Mouse (Mus musculus): ENCODE results near the gene Bcl6. TPM values are rescaled to one million over a fixed set of nuclear protein-coding genes. Genes with fewer than 3 reads are reported as not detected.
A peak's percentile ranks its signal among the peaks of the same experiment; 100 is the strongest.

Bcl6 gene
- polyA plus RNA-seq, 1 experiment: 28.2 TPM

- TF ChIP-seq CTCF (IDR thresholded peaks at IDR 0.05; ENCODE audit: insufficient read depth, low read length) (no peak), POLR2A (IDR thresholded peaks at IDR 0.05; ENCODE audit: borderline replicate concordance, extremely low read depth, low read depth, low read length) (no peak)
- peaks cover 11% of the 10 kb centered on the region for H3K4me1 ChIP-seq (ENCODE audit: control insufficient read depth, insufficient read depth, low read length)
- DNase-seq: peak; percentile 65
- WGBS: 1% methylated on average over 17 of the region's 17 CpGs
- peak overlapping the region; percentile 92 for H3K4me3 ChIP-seq (replicated peaks; ENCODE audit: extremely low read depth, low read depth, low read length)
Measured at GRCm38 (mm10) chr16:23986871-23987270, 1.8 kb downstream of the Bcl6 start.

- H3K4me1 ChIP-seq (ENCODE audit: control insufficient read depth, insufficient read depth, low read length): peaks cover 11% of the 10 kb centered on the region
- TF ChIP-seq POLR2A (IDR thresholded peaks at IDR 0.05; ENCODE audit: borderline replicate concordance, extremely low read depth, low read depth, low read length) (no peak), CTCF (IDR thresholded peaks at IDR 0.05; ENCODE audit: insufficient read depth, low read length) (no peak)
- H3K4me3 ChIP-seq (replicated peaks; ENCODE audit: extremely low read depth, low read depth, low read length): peak overlapping the region; percentile 92
- 7% methylated on average over 3 of the region's 3 CpGs for WGBS
- no peak for DNase-seq
Measured at GRCm38 (mm10) chr16:23986176-23986575, 2.5 kb downstream of the Bcl6 start.

DNA sequence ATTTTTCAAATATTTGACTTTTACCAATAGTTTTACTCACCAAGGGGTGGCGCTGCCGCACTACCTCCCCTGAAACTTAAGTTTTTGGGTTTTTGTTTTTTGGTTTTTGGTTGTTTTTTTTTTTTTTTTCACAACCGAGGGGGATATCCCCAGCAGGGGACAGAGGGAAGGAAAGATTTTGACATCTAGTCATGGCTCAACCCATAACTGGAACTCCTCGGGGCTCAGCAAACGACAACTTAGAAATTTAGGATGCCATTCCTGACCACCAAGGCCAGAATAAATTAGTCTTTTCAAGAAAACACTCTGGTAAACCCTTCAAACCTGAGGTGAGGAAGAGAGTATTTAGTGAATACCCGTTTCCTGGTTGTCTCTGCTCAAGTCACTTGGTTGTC lies 3.2 kb downstream of the Bcl6 start:
- H3K4me1 ChIP-seq (ENCODE audit: control insufficient read depth, insufficient read depth, low read length): peaks cover 14% of the 10 kb centered on the region
- DNase-seq: peak; percentile 52
- 8% methylated on average over 6 of the region's 6 CpGs for WGBS
- no peak overlapping the region for H3K4me3 ChIP-seq (replicated peaks; ENCODE audit: extremely low read depth, low read depth, low read length)
- TF ChIP-seq POLR2A (IDR thresholded peaks at IDR 0.05; ENCODE audit: borderline replicate concordance, extremely low read depth, low read depth, low read length) (no peak), CTCF (IDR thresholded peaks at IDR 0.05; ENCODE audit: insufficient read depth, low read length) (peak; percentile 39; the same call in 1 of the 2 replicates)

DNA sequence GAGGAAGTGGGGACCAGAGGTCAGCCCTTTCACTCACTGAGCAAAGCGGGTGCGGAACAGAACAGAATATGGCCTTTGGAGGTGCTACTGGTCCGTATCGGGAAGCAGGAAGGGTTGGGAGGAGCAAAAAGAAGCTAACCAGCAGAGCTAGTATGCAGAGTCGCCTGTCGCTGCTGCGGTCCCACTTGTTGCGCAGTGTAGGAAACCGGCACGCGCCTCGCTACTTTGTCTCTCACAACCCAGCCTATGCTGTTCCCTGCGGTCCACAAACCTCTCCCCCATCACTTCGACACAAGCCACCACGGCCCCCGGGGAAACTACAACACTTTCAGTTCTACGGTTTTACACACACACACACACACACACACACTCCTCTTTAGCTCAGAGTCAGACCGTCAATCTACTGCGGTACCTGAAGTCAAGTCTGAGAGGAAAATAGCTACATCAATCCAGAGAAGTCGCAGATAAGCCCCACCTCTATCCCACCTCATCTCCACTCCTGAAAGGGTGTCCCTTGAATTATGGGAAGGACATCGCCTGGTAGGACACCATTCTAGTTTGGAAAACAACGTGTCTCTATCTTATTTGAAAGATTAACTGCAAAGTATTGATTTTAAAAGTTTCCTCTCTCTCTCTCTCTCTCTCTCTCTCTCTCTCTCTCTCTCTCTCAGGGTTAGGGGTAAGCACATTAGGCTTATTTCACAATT lies 3.7 kb downstream of the Bcl6 start:
- H3K4me3 ChIP-seq (replicated peaks; ENCODE audit: extremely low read depth, low read depth, low read length): peak overlapping the region; percentile 47
- under 1% methylated on average over 22 of the region's 22 CpGs for WGBS
- H3K4me1 ChIP-seq (ENCODE audit: control insufficient read depth, insufficient read depth, low read length): peaks cover 17% of the 10 kb centered on the region
- peak; percentile 67; the same call in 1 of the 2 replicates for TF ChIP-seq POLR2A (IDR thresholded peaks at IDR 0.05; ENCODE audit: borderline replicate concordance, extremely low read depth, low read depth, low read length)
- TF ChIP-seq CTCF (IDR thresholded peaks at IDR 0.05; ENCODE audit: insufficient read depth, low read length): no peak
- peak; percentile 71 for DNase-seq

GRCm38 (mm10) chr16:23984183-23984582 lies 4.5 kb downstream of the Bcl6 start:
- peak overlapping the region; percentile 1 for H3K4me3 ChIP-seq (replicated peaks; ENCODE audit: extremely low read depth, low read depth, low read length)
- H3K4me1 ChIP-seq (ENCODE audit: control insufficient read depth, insufficient read depth, low read length): peaks cover 22% of the 10 kb centered on the region
- WGBS: under 1% methylated on average over 22 of the region's 22 CpGs
- DNase-seq: peak; percentile 87
- TF ChIP-seq CTCF (IDR thresholded peaks at IDR 0.05; ENCODE audit: insufficient read depth, low read length): peak; percentile 98
- TF ChIP-seq POLR2A (IDR thresholded peaks at IDR 0.05; ENCODE audit: borderline replicate concordance, extremely low read depth, low read depth, low read length): peak; percentile 26; the same call in 1 of the 2 replicates

- DNase-seq: peak; percentile 76
- WGBS: 3% methylated on average over 33 of the region's 33 CpGs
Measured at GRCm38 (mm10) chr16:23982891-23983588, 5.6 kb downstream of the Bcl6 start.

DNA sequence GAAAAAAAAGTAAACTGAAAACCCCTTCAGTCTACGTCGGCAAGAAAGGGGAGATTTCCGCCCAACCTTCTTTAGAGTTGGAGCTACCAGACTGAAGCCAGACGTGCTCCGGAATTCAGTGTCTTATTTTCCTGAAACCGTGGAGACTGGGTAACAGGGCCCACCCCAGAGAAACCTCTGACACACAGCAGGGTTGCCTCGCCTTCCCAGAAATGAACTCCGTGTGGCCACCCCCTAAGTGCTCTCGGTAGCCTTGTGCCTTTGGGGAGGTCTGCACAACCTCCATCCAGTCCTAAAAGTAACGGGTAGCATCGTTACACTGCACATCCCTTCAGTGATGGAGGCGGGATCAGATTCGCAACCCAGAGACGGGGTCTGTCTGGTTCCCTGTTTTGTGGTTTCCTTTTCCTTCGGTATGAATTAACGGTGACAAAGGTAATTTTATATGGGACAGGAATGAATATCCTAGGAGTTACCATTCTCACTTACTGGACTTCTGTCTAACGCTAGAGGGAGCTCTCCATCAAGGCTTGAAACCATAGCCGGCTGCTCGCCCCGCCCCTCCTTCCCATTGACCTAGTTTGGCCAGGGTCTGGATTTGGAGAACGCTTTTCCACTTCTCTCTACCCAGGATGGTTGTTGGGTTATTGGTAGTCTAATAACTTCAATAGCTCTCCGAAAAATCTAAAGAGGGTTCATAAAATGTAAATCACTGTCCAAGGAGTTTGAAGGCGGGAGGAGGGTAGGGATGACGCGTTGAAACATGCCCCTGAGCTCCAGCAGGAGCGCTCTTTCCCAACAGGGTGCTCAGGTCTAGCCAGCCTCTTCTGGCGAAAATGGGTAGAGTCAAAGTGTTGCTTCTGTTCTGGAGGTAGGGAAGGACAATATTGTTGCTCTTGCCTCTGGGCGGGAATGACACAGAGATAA lies 6.5 kb downstream of the Bcl6 start:
- DNase-seq: peak; percentile 80
- TF ChIP-seq CTCF (IDR thresholded peaks at IDR 0.05; ENCODE audit: insufficient read depth, low read length) (peak; percentile 68), POLR2A (IDR thresholded peaks at IDR 0.05; ENCODE audit: borderline replicate concordance, extremely low read depth, low read depth, low read length) (0 out of 2 replicates have a peak, but pooled peaks have one; percentile 8)
- Histone ChIP-seq H3K4me3 (replicated peaks; ENCODE audit: extremely low read depth, low read depth, low read length) (peak overlapping the region; percentile 56), H3K4me1 (ENCODE audit: control insufficient read depth, insufficient read depth, low read length) (peaks cover 27% of the 10 kb centered on the region)
- WGBS: 8% methylated on average over 28 of the region's 28 CpGs

More at GRCm38 (mm10) chr16:23982891-23983588, 5.6 kb downstream of the Bcl6 start:
- TF ChIP-seq POLR2A (IDR thresholded peaks at IDR 0.05; ENCODE audit: borderline replicate concordance, extremely low read depth, low read depth, low read length) (0 out of 2 replicates have a peak, but pooled peaks have one; percentile 18), CTCF (IDR thresholded peaks at IDR 0.05; ENCODE audit: insufficient read depth, low read length) (peak; percentile 60)
- H3K4me3 ChIP-seq (replicated peaks; ENCODE audit: extremely low read depth, low read depth, low read length): peak overlapping the region; percentile 56
- H3K4me1 ChIP-seq (ENCODE audit: control insufficient read depth, insufficient read depth, low read length): peaks cover 22% of the 10 kb centered on the region

DNA sequence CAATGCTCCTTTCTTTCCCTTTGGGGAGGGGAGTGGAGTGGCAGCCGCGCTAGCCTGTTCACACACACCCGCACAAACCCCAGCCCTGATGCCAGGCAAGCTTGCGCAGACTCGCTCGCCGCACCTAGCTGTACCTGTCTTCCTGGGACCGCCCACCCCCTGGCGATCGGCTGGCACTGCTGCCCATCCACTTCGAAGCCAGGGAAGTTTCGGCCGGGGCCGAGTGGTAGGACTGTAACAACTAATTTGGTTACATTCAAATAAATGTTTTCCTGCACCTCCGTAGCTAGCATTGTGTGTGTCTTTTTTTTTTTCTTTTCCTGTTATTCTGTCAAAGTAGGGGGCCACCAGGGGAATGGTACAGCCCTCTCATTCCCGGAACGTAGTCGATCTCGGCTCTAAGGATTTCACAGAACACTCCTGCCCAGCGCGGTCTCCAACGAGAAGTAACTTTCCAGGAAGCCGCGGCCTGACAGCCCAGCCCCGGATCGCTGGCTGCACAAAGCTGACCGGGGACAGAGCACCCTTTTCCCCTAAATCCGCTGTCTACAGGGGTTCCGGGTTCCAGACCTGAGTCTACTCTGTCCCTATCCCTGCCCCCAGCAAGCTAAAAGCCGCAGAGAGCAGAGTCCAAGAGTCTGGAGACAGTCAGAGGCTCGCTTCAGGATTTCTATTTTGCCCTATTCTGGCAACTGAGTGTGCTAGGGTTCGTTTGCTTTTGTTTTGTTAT lies 7.5 kb downstream of the Bcl6 start:
- H3K4me3 ChIP-seq (replicated peaks; ENCODE audit: extremely low read depth, low read depth, low read length): peak overlapping the region; percentile 21
- peaks cover 27% of the 10 kb centered on the region for H3K4me1 ChIP-seq (ENCODE audit: control insufficient read depth, insufficient read depth, low read length)
- WGBS: 7% methylated on average over 32 of the region's 32 CpGs
- DNase-seq: peak; percentile 56
- TF ChIP-seq CTCF (IDR thresholded peaks at IDR 0.05; ENCODE audit: insufficient read depth, low read length) (no peak), POLR2A (IDR thresholded peaks at IDR 0.05; ENCODE audit: borderline replicate concordance, extremely low read depth, low read depth, low read length) (no peak)
